Mouse (Mus musculus): ENCODE results near the gene Kcnip4.
A peak's percentile ranks its signal among the peaks of the same experiment; 100 is the strongest.

The Kcnip4 gene

DNA sequence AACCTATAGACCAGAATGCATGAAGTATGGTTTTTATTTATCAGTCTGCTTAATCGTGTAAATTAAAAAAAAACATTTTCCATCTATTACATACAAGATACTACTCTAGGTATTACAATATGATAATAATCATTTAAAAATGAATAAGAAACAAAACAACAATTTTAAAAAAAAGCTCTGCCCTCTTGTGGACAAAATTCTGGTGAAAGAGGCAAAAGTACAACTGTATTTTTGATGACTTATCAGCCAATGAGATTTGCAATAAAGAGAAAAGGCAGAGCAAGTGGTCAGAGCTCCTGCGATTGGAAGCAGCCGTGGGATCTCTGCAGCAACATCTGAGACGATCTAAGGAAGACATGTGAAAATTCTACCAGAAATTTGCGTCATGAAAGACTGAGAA lies 172.6 kb downstream of the Kcnip4 start:
- no peak for DNase-seq (ENCODE audit: low read depth)

DNA sequence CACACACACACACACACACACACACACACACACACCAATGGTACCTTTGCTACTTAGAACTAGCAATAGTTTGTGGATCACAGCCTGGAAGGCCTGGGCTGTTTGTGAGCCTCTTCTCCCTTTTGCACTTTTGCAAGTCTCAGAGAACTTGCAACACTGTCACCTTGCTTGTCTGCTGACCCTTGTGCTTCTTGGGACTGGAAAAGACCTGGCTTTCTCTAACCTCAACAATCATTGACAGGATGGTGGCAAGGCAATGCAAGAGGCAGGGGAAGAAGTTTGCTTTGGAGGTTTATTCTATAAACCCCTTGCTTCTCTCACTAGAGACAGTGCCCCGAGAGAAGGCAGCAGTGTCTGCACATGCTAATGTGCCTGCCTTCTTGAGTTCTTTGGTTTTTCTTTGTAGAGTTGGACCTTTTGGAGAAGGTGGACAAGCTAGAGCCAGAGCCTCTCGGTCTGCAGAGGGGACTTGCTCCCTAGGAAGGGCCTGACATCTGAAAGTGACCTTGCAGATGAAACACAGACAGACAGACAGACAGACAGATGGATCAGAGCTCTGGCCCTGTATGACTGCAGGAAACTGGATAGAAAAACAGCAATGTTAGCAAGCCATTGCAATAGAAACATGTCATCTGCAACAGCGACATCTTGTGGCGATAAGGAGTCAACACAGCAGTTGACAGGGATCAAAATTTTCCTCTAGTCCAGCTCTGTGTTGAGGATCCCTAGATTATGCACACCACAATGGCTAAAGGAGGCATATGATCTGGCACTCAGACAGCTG lies 174.4 kb downstream of the Kcnip4 start:
- peak; percentile 50 for DNase-seq (ENCODE audit: low read depth)

DNA sequence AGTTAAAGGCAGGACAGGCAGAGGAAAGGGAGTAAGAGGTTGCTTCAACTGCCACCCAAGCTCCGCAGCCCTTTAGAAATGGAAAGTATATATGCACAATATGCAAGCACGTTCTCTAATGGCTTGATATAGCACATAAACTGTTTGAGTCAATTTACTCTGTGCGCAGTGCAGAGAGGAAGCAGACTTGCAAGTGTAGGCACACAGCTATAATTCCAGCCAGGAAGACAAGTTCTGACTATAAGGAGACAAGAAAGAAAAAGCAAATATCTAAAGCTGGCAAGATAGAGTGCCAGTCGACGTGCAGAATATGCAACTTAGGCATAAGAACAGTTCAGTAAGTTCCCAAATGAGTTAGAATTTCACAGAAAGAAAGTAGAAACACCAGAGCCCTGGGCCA lies 175.2 kb downstream of the Kcnip4 start:
- DNase-seq (ENCODE audit: low read depth): no peak

DNA sequence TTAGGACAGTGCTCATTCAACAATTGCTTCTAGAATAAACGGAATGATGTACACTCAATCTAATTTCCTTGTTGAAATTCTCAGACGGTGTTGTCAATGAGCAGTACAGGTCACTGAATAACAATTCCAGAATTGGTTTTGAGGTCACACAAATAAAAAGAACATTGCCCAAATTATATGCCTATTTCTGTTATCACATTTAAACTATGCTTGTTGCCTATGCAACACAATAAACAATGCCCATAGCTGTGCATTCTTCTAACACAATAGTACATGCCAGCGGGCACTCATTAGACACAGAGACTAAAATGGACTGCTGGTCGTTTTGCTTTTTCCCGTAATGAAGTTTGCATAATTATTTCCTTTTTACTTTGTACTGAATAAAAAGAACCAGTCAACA lies 176.2 kb downstream of the Kcnip4 start:
- no peak for DNase-seq (ENCODE audit: low read depth)

DNA sequence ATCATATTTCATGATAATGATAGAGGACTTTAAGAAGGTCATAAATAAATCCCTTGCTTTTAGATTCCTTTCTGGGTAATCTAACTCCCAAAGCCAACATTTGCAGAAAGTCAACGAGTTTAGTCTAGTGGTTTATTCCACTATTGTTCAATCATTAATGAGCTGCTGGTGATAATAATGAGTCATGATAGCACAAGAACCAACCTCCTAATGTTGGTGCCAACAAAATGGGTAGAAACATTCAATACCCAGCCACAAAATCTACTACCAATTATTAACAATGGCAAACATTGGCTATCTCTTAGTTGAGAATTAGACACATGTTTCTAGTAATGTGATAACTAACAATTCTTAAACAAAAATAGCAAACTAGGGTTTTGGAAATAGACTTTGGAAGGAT lies 180.1 kb downstream of the Kcnip4 start:
- DNase-seq (ENCODE audit: low read depth): no peak

DNA sequence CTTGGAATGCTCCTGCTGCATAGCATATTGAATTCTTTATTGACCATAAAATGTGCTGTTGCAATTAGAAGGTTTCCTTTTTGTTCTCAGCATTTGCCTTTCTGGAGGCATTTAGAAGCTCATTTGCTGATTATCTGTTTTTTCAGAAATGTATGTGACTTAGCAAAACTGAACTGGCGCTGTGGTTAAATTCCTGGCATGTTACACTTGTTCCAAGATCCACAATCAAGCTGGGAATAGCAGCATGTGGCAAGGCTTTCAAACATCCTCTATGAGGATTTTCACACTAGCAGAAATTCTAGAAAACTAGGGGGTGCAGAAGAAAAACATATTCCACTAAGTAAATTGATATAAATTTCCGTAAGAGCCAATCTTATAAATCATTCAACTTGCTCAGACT lies 187.5 kb downstream of the Kcnip4 start:
- DNase-seq (ENCODE audit: low read depth): no peak

DNA sequence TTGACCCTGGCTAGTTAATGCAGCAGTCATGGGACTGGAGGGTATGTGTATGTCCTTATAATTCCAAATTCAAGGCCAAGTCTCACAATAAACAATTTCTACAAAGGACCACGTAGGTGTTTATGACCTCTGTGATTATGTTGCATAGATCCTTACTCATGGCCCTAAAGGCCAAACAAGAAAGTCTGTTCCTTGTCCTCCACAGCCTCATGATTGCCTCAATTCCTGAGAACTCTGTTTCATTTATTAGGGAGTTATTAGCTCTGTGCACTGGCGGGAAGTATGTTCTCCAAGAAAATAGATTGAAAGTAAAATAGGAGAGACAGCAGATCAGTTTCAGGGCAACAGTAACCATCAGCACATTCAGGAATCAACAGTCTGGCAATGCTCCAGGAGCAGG lies 191.6 kb downstream of the Kcnip4 start:
- no peak for DNase-seq (ENCODE audit: low read depth)

DNA sequence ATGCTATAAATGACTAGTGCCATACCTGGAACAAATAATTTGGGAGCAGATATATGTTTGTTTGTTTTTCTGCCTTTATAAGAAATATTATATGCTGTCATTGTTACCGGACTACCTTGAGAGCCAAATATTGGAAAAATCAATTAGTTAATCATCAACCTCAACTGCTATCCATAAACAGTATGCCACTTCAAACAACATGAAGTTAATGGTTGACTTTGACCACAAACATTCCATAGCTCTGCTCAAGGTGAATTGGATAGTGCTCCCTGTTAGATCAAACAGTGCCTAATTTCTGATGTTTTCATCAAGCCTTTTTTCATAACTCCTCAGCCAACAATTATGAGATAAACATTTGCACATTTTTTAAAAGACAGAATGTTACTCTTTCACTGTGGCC lies 195.7 kb downstream of the Kcnip4 start:
- DNase-seq (ENCODE audit: low read depth): no peak

DNA sequence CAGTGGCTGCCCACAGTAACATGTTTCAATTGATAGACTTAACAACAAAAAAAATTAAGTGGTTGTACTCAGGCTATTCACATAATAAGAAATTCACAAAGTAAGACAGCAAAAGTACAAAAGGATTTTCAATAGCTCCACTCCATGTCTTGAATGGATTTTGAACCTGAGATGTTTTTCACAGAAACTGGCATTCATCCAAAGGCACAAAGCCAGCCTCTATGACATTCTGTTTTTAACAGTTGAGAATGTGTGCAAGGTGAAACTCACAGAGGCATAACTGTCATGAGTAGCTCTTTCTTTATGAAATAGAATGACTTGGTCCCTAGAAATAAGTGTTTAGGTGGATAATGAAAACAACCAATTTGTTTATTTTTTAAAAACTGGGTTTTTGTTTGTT lies 206.0 kb downstream of the Kcnip4 start:
- no peak for DNase-seq (ENCODE audit: low read depth)

DNA sequence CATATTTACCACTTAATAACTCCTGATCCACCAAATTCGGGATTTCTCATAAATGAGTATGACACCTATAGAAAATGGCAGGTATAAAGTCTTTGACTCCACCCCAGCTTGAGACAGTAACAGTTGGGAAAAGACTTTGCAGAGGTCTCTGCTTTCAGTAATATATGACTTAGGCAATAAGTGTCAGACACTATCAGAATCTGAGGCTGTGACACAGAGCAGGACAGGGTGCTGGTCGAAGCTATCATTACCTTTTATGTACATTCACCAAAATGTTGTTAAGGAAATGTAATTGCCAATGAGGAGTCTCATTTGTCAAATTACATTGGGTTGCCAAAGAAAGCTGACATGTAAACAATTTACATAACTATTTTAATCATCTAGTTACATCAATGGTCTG lies 206.8 kb downstream of the Kcnip4 start:
- no peak for DNase-seq (ENCODE audit: low read depth)

DNA sequence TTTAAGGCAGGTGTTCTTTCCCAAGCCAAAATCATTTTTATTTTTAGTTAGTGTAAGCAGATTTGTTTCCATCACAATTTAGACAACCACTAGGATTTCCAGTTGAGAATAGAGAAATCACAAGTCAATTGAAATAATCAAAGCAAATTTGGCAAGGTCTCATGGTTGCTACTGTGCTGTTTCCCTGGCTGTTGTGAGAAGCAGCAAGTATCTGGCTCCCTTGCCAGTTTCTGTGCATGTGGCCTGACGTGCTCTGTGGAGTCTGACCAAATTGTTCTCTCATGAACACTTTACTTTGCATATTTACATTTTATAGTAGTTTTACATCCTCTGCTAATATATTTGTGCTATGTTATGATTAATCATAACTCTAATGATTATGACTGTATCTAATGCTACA lies 217.9 kb downstream of the Kcnip4 start:
- no peak for DNase-seq (ENCODE audit: low read depth)

DNA sequence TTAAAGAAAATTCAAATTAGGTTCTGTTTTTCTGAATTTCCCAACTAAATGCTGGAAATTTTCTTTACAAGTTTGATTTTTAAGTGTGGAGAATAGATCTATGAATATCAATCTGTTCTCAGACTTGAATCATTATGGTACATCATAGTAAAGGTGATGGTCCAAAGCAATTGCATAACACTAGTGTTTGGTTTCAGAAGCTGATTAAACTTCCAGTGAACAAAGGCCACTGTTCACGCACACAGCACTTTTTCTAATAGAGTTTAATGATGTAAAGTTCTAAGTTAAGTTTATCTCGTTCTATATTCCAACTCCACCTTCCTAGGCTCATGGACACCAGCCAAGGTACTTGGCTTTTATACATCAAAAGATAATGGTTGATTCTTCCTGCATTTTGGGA lies 219.4 kb downstream of the Kcnip4 start:
- DNase-seq (ENCODE audit: low read depth): no peak

DNA sequence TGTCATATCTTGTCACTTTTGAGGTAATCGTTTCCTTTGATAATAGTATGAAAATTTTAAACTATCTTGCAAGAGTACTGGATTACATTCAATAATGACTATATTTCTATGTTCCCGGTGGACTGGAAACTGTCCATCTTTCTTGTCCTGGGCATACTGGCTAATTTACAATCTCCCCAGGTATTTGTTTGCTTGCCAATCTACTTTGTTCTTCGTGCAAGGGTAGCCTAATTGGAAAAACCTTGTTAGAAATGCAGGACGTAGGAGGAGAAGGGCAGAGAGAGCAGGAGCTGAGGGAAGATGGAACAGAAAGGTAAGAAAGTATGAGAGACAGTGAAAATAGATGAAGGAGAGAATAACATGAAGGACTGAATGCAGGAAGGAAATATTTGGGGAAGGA lies 226.1 kb downstream of the Kcnip4 start:
- no peak for DNase-seq (ENCODE audit: low read depth)

DNA sequence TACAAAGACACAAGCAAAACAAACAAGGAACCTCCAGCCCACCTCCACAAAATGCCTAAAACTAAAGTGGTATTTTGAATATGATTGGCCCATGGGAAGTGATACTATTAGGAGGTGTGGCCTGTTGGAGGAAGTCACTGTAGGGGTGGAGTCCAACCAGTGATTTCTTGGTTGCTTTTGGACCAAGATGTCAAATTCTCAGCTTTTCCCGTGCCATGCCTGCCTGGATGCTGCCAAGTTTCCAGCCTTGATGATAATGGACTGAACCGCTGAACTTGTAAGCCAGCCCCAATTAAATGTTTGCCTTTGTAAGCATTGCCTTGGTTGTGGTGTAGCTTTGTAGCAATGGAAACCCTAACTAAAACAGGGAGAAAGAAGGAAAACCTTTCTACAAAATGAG lies 232.3 kb downstream of the Kcnip4 start:
- DNase-seq (ENCODE audit: low read depth): no peak

DNA sequence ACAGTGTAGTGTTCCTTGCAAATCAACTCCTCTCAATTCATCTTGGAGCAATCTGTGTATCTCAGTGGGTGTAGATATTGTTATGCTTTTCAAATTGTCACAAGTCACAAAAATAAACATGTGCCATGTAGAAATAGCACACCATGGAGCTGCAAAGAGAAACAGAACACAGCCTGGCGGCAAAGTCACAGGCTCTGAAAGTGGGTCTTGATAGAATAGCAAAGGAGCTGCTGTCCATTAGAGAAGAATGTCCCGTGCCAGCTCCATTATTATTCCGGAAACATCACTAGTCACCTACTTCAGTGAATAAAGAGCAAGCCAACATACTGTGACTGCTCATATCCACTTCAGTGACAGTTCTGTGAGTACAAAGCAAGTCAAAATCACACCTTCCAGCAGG lies 232.9 kb downstream of the Kcnip4 start:
- DNase-seq (ENCODE audit: low read depth): no peak

DNA sequence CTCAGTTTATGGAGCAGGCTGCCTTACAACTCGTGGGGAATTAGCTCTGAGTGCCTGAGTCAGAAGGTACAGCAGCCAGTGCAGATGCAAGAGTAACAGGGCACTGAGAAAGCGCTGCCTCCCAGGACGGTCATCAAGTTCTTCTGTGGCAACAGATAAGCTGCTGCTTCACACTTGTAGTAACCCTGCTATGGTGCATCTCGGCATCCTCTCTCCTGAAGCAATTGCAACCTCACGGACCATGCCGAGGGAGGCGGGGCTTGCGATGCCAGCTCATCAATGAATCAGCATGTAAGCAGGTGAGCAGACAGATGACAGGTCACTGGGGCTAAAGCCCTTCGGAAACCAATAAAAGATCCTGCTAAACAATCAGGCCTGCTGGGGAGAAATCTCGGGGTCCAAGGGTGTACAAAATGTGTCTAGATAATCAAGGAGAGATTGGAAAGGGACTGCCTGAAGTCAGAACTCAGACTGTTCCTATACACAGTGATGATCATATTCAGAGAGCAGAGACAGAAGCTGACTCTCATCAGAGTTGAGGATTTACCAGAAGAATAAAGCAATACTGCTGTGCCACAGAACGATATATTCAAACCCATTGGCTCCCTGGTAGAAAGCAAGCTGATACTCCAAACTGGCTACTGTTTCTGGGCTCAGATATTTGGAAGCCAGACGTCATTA lies 239.1 kb downstream of the Kcnip4 start:
- DNase-seq (ENCODE audit: low read depth): no peak

DNA sequence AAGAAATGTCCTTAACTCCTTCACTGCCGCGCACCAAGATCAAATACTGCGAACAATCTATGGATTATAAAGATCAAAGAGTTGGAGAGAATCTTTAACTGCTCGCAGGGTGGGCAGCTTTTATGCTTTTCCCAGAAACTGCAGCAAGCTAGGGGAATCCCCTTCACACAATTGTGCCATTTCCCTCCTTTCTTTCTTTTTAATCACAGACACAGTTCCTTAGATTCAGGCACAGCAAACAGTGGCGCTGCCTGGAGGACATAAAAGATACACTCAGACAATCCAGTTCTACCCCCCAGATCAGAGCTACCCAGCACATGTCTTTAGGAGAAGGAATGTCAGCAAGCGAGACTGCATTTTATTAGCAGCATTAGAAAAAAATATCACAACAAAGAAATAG lies 239.9 kb downstream of the Kcnip4 start:
- DNase-seq (ENCODE audit: low read depth): no peak

DNA sequence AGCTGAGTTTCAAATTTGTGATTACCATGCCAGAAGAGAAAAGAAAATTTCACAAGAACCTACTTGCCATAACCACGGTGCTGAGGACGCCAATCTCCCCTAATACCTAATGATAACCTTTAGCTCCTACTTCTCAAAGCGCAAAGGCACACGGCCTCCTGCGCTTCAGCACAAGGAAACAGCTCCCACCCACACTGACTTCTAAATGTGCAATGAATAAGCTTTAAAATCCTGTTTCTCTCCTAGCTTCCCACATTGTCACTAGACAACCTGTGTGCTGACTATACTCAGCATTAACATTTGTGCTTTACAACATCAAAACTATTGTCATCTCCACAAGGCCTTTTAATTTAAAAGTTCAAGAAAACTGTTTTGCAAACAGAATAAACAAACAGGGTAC lies 241.3 kb downstream of the Kcnip4 start:
- no peak for DNase-seq (ENCODE audit: low read depth)

DNA sequence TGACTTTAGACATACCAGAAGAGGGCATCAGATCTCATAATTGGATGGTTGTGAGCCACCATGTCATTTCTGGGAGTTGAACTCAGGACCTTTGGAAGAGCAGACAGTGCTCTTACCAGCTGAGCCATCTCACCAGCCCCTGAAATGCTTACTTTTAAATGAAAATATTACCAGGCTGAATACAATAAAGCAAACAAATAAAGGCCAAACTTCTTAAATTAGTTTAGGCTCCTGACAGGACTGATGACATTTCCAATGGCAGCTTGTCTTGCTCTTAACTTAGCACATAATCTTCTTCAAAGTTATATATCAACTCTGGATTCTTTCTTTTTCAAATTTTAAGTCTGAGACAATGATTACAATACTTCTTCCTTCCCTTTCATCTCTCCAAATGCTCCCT lies 252.8 kb downstream of the Kcnip4 start:
- DNase-seq (ENCODE audit: low read depth): no peak

DNA sequence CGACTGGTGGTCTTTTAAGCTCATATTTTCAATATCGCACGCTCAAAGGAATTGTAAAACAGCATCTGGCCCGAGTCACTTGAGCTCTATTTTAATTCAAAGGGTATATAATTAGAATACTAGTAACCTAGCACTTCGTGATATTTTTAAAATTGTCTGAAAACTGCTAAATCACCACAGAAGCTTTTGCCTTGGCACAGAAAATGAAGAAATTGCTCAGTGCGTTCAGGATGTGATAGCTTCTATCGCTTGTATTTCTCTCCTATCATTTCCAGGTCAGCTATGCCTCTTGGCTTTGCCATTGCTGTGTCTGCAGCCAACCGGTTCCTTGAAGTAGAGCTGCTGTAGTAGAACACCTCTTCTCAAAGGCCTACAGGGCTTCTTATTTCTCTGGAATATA lies 255.9 kb downstream of the Kcnip4 start:
- DNase-seq (ENCODE audit: low read depth): no peak

DNA sequence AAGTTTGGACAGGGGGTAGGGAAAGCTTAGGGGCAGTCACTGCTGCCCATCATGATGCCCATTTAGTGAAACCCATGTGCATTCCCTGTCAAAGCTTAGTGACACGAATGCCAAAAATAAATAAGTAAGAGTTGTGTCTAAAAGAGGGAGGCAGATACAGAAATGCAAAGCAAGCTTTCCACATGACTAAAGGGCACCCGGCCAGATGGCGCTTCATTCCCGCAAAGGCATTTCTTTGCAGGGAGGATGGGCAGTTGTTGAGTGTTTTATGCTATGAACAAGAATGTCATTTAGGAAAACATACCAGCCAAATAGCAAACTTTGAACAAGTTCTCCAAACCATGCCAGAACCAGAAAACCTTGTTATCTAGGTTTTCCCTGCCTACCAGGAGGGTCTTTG lies 265.4 kb downstream of the Kcnip4 start:
- no peak for DNase-seq (ENCODE audit: low read depth)

DNA sequence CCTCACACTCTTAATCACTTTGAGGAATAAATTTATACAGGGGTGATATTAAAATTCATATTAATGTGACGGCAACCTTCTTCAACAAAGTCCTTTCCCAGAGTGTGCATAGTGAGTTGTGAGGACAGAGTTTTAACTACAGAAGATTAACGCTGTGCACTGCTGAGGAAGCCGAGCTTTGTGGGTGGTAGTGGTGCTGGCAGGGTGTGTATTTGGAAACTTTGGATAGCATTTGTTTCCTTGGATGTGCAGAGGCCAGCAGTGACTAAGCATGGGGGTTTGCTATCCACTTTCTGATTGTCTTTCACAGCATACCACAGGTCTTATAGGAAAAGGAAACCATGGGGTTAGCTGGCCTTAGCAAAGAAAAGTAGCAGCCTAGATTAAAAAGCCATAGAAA lies 267.9 kb downstream of the Kcnip4 start:
- no peak for DNase-seq (ENCODE audit: low read depth)

DNA sequence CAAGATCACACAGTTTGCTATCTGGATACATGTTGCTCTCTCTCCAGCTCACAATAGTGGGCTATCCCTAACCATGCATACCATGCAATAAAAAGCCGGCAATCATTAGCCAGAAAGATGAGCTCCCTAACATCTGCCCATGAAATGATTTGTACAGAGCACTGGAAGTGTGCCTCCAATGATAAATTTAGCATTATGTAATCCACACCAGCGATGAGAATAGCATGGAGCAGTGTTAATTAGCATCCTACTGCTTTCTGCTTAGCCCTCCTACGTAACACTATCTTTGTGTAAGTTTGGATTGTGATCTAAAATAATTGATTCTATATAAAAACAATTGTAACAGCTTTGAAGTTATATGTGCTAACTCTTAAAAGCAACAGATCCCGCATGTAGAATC lies 268.7 kb downstream of the Kcnip4 start:
- no peak for DNase-seq (ENCODE audit: low read depth)

DNA sequence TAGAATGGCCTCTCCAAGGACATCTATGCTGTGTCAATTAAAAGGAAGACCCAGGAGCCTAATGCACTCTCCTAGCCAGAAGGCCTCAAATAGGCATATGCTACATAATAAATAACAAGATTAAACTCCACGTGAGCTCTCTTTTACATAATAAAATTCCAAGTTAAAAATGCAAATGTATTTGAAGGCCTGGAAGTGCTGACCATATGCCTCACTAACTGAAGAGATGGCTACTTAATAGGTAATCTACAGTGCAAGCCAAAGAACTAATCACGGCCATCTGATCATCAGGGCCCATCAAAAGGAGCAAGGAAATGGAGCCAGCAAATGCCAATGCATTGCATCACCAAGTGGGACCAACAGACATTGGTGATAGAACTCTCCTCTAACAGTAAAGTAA lies 277.6 kb downstream of the Kcnip4 start:
- no peak for DNase-seq (ENCODE audit: low read depth)

All from 416B (cell line).